In genomic region chr2:155826630-155827424, GRCm38 (mm10) we compare ENCODE assay signal across 8 mouse cellular contexts. TPM values are rescaled to one million over a fixed set of nuclear protein-coding genes. Genes with fewer than 3 reads are reported as not detected.
DNase-seq lines count a peak whose midpoint lies in the region; ATAC-seq lines count a peak whose summit lies in the region.

Eif6 (minus strand) TSS chr2:155826925.

- peak within 1 kb of the TSS; percentile 87 for H3K27ac ChIP-seq in hindbrain, embryonic 14.5 days

- peak within 1 kb of the TSS; percentile 86 for H3K4me2 ChIP-seq in hindbrain, embryonic 14.5 days (replicated peaks)

- H3K27me3 ChIP-seq in hindbrain, embryonic 14.5 days (ENCODE audit: control insufficient read depth, insufficient read depth, low read length), result no peaks in the 10 kb centered on the region

- 2% methylated on average over 27 of the region's 27 CpGs for WGBS in hindbrain, embryonic 14.5 days

- H3K9me3 ChIP-seq in hindbrain, embryonic 14.5 days (ENCODE audit: control insufficient read depth, low read length), result no peaks in the 10 kb centered on the region

- peak; percentile 83 for DNase-seq in WW6 (ENCODE audit: low read depth, low spot score)
- peak; percentile 82 to 90 for DNase-seq in cerebellum, postnatal 25 days
- DNase-seq in frontal cortex, postnatal 36 days (ENCODE audit: low spot score in 2 of 2), result peak; percentile 77 to 80
- peak; percentile 91 for DNase-seq in hindbrain, embryonic 14.5 days (ENCODE audit: low spot score)
- peak; percentile 56 to 68 for DNase-seq in layer of hippocampus, postnatal 25 days (ENCODE audit: extremely low spot score in 1 of 2, low spot score in 1 of 2)
- DNase-seq in lung, postnatal 25 days (ENCODE audit: low spot score), result peak; percentile 91
- peak; percentile 71 for DNase-seq in retina, adult 2 months (ENCODE audit: low read depth, low spot score)
- DNase-seq in thymus, postnatal 36 days, result peak; percentile 81 to 87

- peaks cover 24% of the 10 kb centered on the region for H3K36me3 ChIP-seq in hindbrain, embryonic 14.5 days (replicated peaks; ENCODE audit: control insufficient read depth, insufficient read depth)

- peak within 1 kb of the TSS; percentile 64 for H3K9ac ChIP-seq in hindbrain, embryonic 14.5 days

- ATAC-seq in hindbrain, embryonic 14.5 days (ENCODE audit: low FRiP score), result peak; percentile 92

- H3K4me3 ChIP-seq in hindbrain, embryonic 14.5 days (replicated peaks; ENCODE audit: low read length), result peak within 1 kb of the TSS; percentile 76

- H3K4me1 ChIP-seq in hindbrain, embryonic 14.5 days (replicated peaks; ENCODE audit: control insufficient read depth, insufficient read depth, low read length), result peaks cover 14% of the 10 kb centered on the region

RNA-seq across cellular contexts. Expression of gene Eif6, which starts in this region (rescaled TPM):
- polyA plus RNA-seq in hindbrain, embryonic 14.5 days (2014; fragmentation: Nextera tagmentation; extraction: Ambion mirVana), result 132 and 134 TPM in 2 replicates
- total RNA-seq in layer of hippocampus, postnatal 25 days (2021), result 10 to 100 TPM; 59.0 to 75.7 TPM

Comparison
In these comparisons a context has a peak if more than half of its experiments do, and no peak if none do; other contexts are left out.
1. Peak in every context shown above with its lines: DNase-seq, ATAC-seq, H3K4me3 ChIP-seq and H3K27ac ChIP-seq.